Mouse (Mus musculus) neural tube, embryonic 11.5 days (tissue): ENCODE data around the gene Tcte3. TPM values are rescaled to one million over a fixed set of nuclear protein-coding genes. Genes with fewer than 3 reads are reported as not detected.
A peak's percentile ranks its signal among the peaks of the same experiment; 100 is the strongest.

ENCODE experiments used
- ATAC-seq: fragments of 200-750 bp; cut with Nextera tagmentation; 2 replicates; pipeline ENCODE4 v1.8.0; 2017; ENCODE audit warnings: moderate number of reproducible peaks, mild to moderate bottlenecking, moderate TSS enrichment, moderate library complexity; ENCODE audit not compliant: insufficient read depth, low FRiP score, low TSS enrichment
- DNase-seq: peaks from one replicate; pipeline ENCODE4 v3.0.0-alpha.2; 2015; ENCODE audit warnings: low spot score
- H3K27ac ChIP-seq: fragments of 300-500 bp; sonication (generic); 2 replicates; pipeline ENCODE4 v1.5.1; 2014; ENCODE audit warnings: low read depth, mild to moderate bottlenecking, low read length
- H3K27me3 ChIP-seq: fragments of 300-500 bp; sonication (generic); 2 replicates; pipeline ENCODE4 v1.6.1; 2014; ENCODE audit warnings: mild to moderate bottlenecking, low read length, mixed read lengths; ENCODE audit not compliant: control insufficient read depth, insufficient read depth
- H3K36me3 ChIP-seq: fragments of 300-500 bp; sonication (generic); 2 replicates; pipeline ENCODE4 v1.6.1; 2014; ENCODE audit warnings: mild to moderate bottlenecking, low read length, moderate library complexity, mixed read lengths; ENCODE audit not compliant: control insufficient read depth, insufficient read depth
- H3K4me1 ChIP-seq: fragments of 300-500 bp; sonication (generic); 2 replicates; pipeline ENCODE4 v1.6.1; 2014; ENCODE audit warnings: low read length, mixed read lengths; ENCODE audit not compliant: control insufficient read depth, insufficient read depth
- H3K4me2 ChIP-seq: fragments of 300-500 bp; sonication (generic); 2 replicates; pipeline ENCODE4 v1.6.1; 2014; ENCODE audit warnings: low read depth, mild to moderate bottlenecking, moderate library complexity
- H3K4me3 ChIP-seq: fragments of 300-500 bp; sonication (generic); 2 replicates; pipeline ENCODE4 v1.5.1; 2014; ENCODE audit warnings: low read depth, low read length
- H3K9ac ChIP-seq: fragments of 300-500 bp; sonication (generic); 2 replicates; pipeline ENCODE4 v1.6.1; 2014; ENCODE audit warnings: mild to moderate bottlenecking, low read length
- H3K9me3 ChIP-seq: fragments of 300-500 bp; sonication (generic); 2 replicates; pipeline ENCODE4 v1.6.1; 2016; ENCODE audit warnings: low read length; ENCODE audit not compliant: control insufficient read depth
- WGBS: fragments of 180-500 bp; shearing (Covaris S2); extraction: QIAGEN DNeasy Blood & Tissue Kit; methylation state at CpG from one replicate; pipeline ENCODE4 v1.1.7; 2014; 5-methylcytosine and 5-hydroxymethylcytosine counted together
- polyA plus RNA-seq: library from polyadenylated mRNA; unstranded; fragments of >200 nt; fragmentation: Nextera tagmentation; extraction: Ambion mirVana; gene quantifications from 2 replicates; pipeline ENCODE4 v1.2.1, GENCODE M21; 2014

Tcte3 gene
- polyA plus RNA-seq, 1 experiment from 2014 or later: 1.6 TPM

- Histone ChIP-seq H3K4me3 (no peak overlapping the region), H3K4me1 (peaks cover 4% of the 10 kb centered on the region), H3K27ac (no peak overlapping the region), H3K27me3 (no peaks in the 10 kb centered on the region), H3K36me3 (no peaks in the 10 kb centered on the region), H3K9ac (no peak overlapping the region), H3K4me2 (no peak overlapping the region), H3K9me3 (no peaks in the 10 kb centered on the region)
- WGBS: 59% methylated on average over 8 of the region's 8 CpGs
- no peak for DNase-seq
- ATAC-seq: no peak
Observed at GRCm38 (mm10) chr17:15068040-15068792, 26.9 kb upstream of the Tcte3 start.

- 57% methylated on average over 1 of the region's 1 CpGs for WGBS
- H3K9ac ChIP-seq: no peak overlapping the region
Observed at GRCm38 (mm10) chr17:15066911-15067310, 25.6 kb upstream of the Tcte3 start.

GRCm38 (mm10) chr17:15066066-15066465 lies 24.8 kb upstream of the Tcte3 start:
- Histone ChIP-seq H3K27me3 (no peaks in the 10 kb centered on the region), H3K9ac (no peak overlapping the region; the same call in 1 of the 2 replicates), H3K36me3 (no peaks in the 10 kb centered on the region), H3K4me1 (peaks cover 4% of the 10 kb centered on the region), H3K4me2 (no peak overlapping the region; the same call in 1 of the 2 replicates), H3K27ac (0 out of 2 replicates have a peak overlapping the region, but pooled peaks have one; percentile 34), H3K9me3 (no peaks in the 10 kb centered on the region), H3K4me3 (no peak overlapping the region)
- WGBS: 27% methylated on average over 6 of the region's 6 CpGs
- ATAC-seq (peak; percentile 86), DNase-seq (peak; percentile 65)

More at GRCm38 (mm10) chr17:15066911-15067310, 25.6 kb upstream of the Tcte3 start:
- H3K4me3 ChIP-seq: no peak overlapping the region
- H3K36me3 ChIP-seq: no peaks in the 10 kb centered on the region
- H3K27me3 ChIP-seq: no peaks in the 10 kb centered on the region
- no peak overlapping the region for H3K27ac ChIP-seq
- H3K4me2 ChIP-seq: no peak overlapping the region
- H3K9me3 ChIP-seq: no peaks in the 10 kb centered on the region
- peaks cover 4% of the 10 kb centered on the region for H3K4me1 ChIP-seq
- ATAC-seq (no peak), DNase-seq (no peak)

- Histone ChIP-seq H3K4me2 (no peak overlapping the region; the same call in 1 of the 2 replicates), H3K36me3 (no peaks in the 10 kb centered on the region), H3K9me3 (no peaks in the 10 kb centered on the region), H3K4me1 (peaks cover 4% of the 10 kb centered on the region), H3K4me3 (no peak overlapping the region), H3K27ac (no peak overlapping the region), H3K27me3 (no peaks in the 10 kb centered on the region), H3K9ac (no peak overlapping the region)
- ATAC-seq (peak; percentile 73), DNase-seq (peak; percentile 77)
- 43% methylated on average over 13 of the region's 13 CpGs for WGBS
Observed at GRCm38 (mm10) chr17:15065391-15066024, 24.2 kb upstream of the Tcte3 start.

- Histone ChIP-seq H3K9ac (no peak overlapping the region), H3K4me2 (no peak overlapping the region), H3K27me3 (no peaks in the 10 kb centered on the region), H3K9me3 (no peaks in the 10 kb centered on the region), H3K27ac (no peak overlapping the region), H3K4me3 (no peak overlapping the region), H3K36me3 (peaks cover 4% of the 10 kb centered on the region; the same call in 1 of the 2 replicates), H3K4me1 (no peaks in the 10 kb centered on the region)
- no peak for DNase-seq
- WGBS: 84% methylated on average over 6 of the region's 6 CpGs
- ATAC-seq: no peak
Observed at GRCm38 (mm10) chr17:15060356-15060755, 19.1 kb upstream of the Tcte3 start.

GRCm38 (mm10) chr17:15059646-15060045 lies 18.4 kb upstream of the Tcte3 start:
- ATAC-seq (no peak), DNase-seq (no peak)
- H3K27ac ChIP-seq: no peak overlapping the region
- H3K4me1 ChIP-seq: no peaks in the 10 kb centered on the region
- H3K4me2 ChIP-seq: no peak overlapping the region
- H3K9me3 ChIP-seq: no peaks in the 10 kb centered on the region
- no peak overlapping the region for H3K4me3 ChIP-seq
- peaks cover 4% of the 10 kb centered on the region; the same call in 1 of the 2 replicates for H3K36me3 ChIP-seq
- H3K9ac ChIP-seq: no peak overlapping the region
- H3K27me3 ChIP-seq: no peaks in the 10 kb centered on the region
- 92% methylated on average over 14 of the region's 14 CpGs for WGBS

GRCm38 (mm10) chr17:15058161-15058591 lies 16.9 kb upstream of the Tcte3 start:
- 92% methylated on average over 5 of the region's 5 CpGs for WGBS
- no peak overlapping the region for H3K27ac ChIP-seq
- no peaks in the 10 kb centered on the region for H3K4me1 ChIP-seq
- no peak overlapping the region for H3K9ac ChIP-seq
- no peaks in the 10 kb centered on the region for H3K9me3 ChIP-seq
- DNase-seq: no peak
- ATAC-seq: no peak
- no peak overlapping the region for H3K4me3 ChIP-seq
- H3K27me3 ChIP-seq: no peaks in the 10 kb centered on the region
- peaks cover 4% of the 10 kb centered on the region; the same call in 1 of the 2 replicates for H3K36me3 ChIP-seq
- no peak overlapping the region for H3K4me2 ChIP-seq

GRCm38 (mm10) chr17:15055925-15056324 lies 14.6 kb upstream of the Tcte3 start:
- WGBS: 94% methylated on average over 4 of the region's 4 CpGs
- Histone ChIP-seq H3K27ac (no peak overlapping the region), H3K4me3 (no peak overlapping the region), H3K4me1 (no peaks in the 10 kb centered on the region), H3K4me2 (no peak overlapping the region), H3K27me3 (no peaks in the 10 kb centered on the region), H3K36me3 (peaks cover 4% of the 10 kb centered on the region; the same call in 1 of the 2 replicates), H3K9ac (no peak overlapping the region), H3K9me3 (no peaks in the 10 kb centered on the region)
- ATAC-seq: no peak
- no peak for DNase-seq
